1 mouse cellular context compared by ENCODE assay signal in the genomic region with DNA sequence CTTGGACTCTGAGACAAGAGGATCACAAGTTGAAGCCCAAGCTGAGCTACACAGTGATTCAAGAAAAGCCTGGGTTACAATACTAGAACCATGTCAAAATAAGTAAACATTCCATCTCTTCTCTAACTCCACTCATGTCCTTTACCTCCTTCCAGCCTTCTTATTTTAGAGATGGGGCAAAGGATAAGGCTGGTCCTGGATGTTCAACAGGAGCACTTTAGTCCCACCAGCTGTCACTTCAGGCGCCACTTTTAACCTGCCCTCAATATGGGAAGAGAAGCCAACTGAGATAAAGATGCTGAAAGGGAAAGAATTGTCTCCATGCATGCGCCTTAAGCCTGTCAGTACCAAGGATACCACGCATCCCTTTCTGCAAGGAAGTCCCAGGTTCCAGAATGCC.
TF ChIP-seq lines count a peak whose summit lies in the region.

No protein-coding gene starts in this region.

TF ChIP-seq in MEL, 35 proteins besides CTCF, POLR2A, EP300 and RAD21:
- TF ChIP-seq GATA1 (IDR thresholded peaks at IDR 0.05; ENCODE audit: low read depth, low read length) = 0 out of 2 replicates have a peak, but pooled peaks have one; percentile 13
- TF ChIP-seq NRF1 (IDR thresholded peaks at IDR 0.05; ENCODE audit: insufficient read depth, low read depth, low read length, poor library complexity, severe bottlenecking) = no peak
- peak; percentile 56; the same call in 1 of the 2 replicates for TF ChIP-seq SIN3A (IDR thresholded peaks at IDR 0.05; ENCODE audit: low read length)
- no peak for TF ChIP-seq MEF2A (IDR thresholded peaks at IDR 0.05; ENCODE audit: extremely low read depth, insufficient replicate concordance, low read depth, low read length, poor library complexity, severe bottlenecking)
- peak; percentile 23; the same call in 1 of the 2 replicates for TF ChIP-seq MXI1 (IDR thresholded peaks at IDR 0.05; ENCODE audit: low read depth, low read length)
- no peak for TF ChIP-seq ETS1 (IDR thresholded peaks at IDR 0.05; ENCODE audit: low read depth, low read length)
TF ChIP-seq in MEL: peak in this region for 3.
